Comparison of ENCODE assay signal across 10 mouse cellular contexts in the genomic region with DNA sequence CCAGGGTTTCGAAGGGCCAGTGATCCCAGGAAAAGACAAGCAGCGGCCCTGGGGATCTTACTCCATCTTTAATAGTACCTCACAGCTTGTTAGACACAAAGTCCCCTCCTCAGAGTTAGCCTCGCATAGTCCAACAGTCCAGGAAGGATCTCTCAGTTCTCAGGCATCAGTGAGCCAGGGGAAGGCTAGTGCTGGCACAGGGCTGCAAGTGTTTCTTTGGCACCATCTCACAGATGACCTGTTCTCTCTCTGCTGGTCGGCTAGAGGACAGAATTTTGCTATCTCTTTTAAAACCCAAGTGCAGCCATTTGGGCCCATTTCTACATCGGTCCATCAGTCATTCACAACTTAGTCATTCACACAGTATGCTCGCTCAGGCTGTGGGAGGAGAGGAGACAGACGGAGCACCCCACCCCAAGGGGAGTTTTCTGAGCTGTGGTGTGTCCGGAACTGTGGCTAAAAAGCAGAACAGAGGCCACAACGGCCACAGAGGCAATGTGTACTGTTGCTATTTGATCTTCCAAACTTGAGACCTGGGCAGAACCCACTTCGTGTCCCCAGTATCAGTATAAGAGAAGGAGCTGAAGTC. TPM values are rescaled to one million over a fixed set of nuclear protein-coding genes. Genes with fewer than 3 reads are reported as not detected.
DNase-seq lines count a peak whose midpoint lies in the region; ATAC-seq and TF ChIP-seq lines count a peak whose summit lies in the region.
"Had no signal": no experiment of that assay in that cellular context is flagged by ENCODE, and none has a peak within 500 bp of the region (broad histone marks: within the 10 kb centered on the region; RNA-seq: fewer than 3 reads in every experiment).

No protein-coding gene starts in this region.

- no peak for TF ChIP-seq CTCF in intestine, postnatal 0 days (IDR thresholded peaks at IDR 0.05; ENCODE audit: low read depth)
- no peak for TF ChIP-seq CTCF in stomach, postnatal 0 days (IDR thresholded peaks at IDR 0.05; ENCODE audit: low read depth)

- H3K4me3 ChIP-seq in intestine, embryonic 14.5 days (ENCODE audit: low read depth, low read length): no peak overlapping the region
- H3K4me3 ChIP-seq in intestine, postnatal 0 days (ENCODE audit: low read depth, low read length): no peak overlapping the region
- H3K4me3 ChIP-seq in midbrain, embryonic 13.5 days (replicated peaks): no peak overlapping the region
- H3K4me3 ChIP-seq in midbrain, embryonic 14.5 days (replicated peaks; ENCODE audit: low read depth, low read length): no peak overlapping the region
- H3K4me3 ChIP-seq in hindbrain, embryonic 13.5 days: no peak overlapping the region
- no peak overlapping the region for H3K4me3 ChIP-seq in stomach, postnatal 0 days (ENCODE audit: low read depth, low read length)
- no peak overlapping the region for H3K4me3 ChIP-seq in forebrain, embryonic 13.5 days

- H3K27ac ChIP-seq in intestine, embryonic 14.5 days (ENCODE audit: low read depth): peak overlapping the region; percentile 69
- H3K27ac ChIP-seq in intestine, postnatal 0 days (ENCODE audit: low read depth, low read length): no peak overlapping the region
- H3K27ac ChIP-seq in midbrain, embryonic 13.5 days: peak overlapping the region; percentile 14; the same call in 1 of the 2 replicates
- no peak overlapping the region for H3K27ac ChIP-seq in midbrain, embryonic 14.5 days (replicated peaks; ENCODE audit: low read depth, low read length)
- peak overlapping the region; percentile 40; the same call in 1 of the 2 replicates for H3K27ac ChIP-seq in hindbrain, embryonic 13.5 days
- peak overlapping the region; percentile 65; the same call in 1 of the 2 replicates for H3K27ac ChIP-seq in stomach, postnatal 0 days (replicated peaks)
- H3K27ac ChIP-seq in forebrain, embryonic 13.5 days: no peak overlapping the region

- H3K36me3 ChIP-seq in intestine, embryonic 14.5 days (ENCODE audit: control insufficient read depth, insufficient read depth, low read length): no peaks in the 10 kb centered on the region
- no peaks in the 10 kb centered on the region for H3K36me3 ChIP-seq in intestine, postnatal 0 days (ENCODE audit: control insufficient read depth, insufficient read depth)
- H3K36me3 ChIP-seq in midbrain, embryonic 13.5 days: no peaks in the 10 kb centered on the region
- H3K36me3 ChIP-seq in midbrain, embryonic 14.5 days (ENCODE audit: control insufficient read depth, insufficient read depth, low read length): no peaks in the 10 kb centered on the region
- H3K36me3 ChIP-seq in hindbrain, embryonic 13.5 days: no peaks in the 10 kb centered on the region
- H3K36me3 ChIP-seq in stomach, postnatal 0 days (ENCODE audit: control insufficient read depth, insufficient read depth, low read length): no peaks in the 10 kb centered on the region
- no peaks in the 10 kb centered on the region for H3K36me3 ChIP-seq in forebrain, embryonic 13.5 days (ENCODE audit: poor library complexity, severe bottlenecking)
- H3K36me3 ChIP-seq: G1E had no signal

- no peaks in the 10 kb centered on the region for H3K9me3 ChIP-seq in intestine, embryonic 14.5 days (ENCODE audit: control insufficient read depth, low read length)
- no peaks in the 10 kb centered on the region for H3K9me3 ChIP-seq in intestine, postnatal 0 days (ENCODE audit: control insufficient read depth)
- no peaks in the 10 kb centered on the region for H3K9me3 ChIP-seq in midbrain, embryonic 13.5 days
- no peaks in the 10 kb centered on the region for H3K9me3 ChIP-seq in midbrain, embryonic 14.5 days (ENCODE audit: control insufficient read depth, low read length)
- H3K9me3 ChIP-seq in hindbrain, embryonic 13.5 days: no peaks in the 10 kb centered on the region
- H3K9me3 ChIP-seq in stomach, postnatal 0 days (ENCODE audit: control insufficient read depth, low read length): no peaks in the 10 kb centered on the region
- H3K9me3 ChIP-seq in forebrain, embryonic 13.5 days (replicated peaks): no peaks in the 10 kb centered on the region
- H3K9me3 ChIP-seq: G1E had no signal

- no peaks in the 10 kb centered on the region for H3K27me3 ChIP-seq in intestine, embryonic 14.5 days (replicated peaks; ENCODE audit: control insufficient read depth, insufficient read depth, low read length)
- H3K27me3 ChIP-seq in intestine, postnatal 0 days (replicated peaks; ENCODE audit: control insufficient read depth, insufficient read depth, low read length): no peaks in the 10 kb centered on the region
- H3K27me3 ChIP-seq in midbrain, embryonic 13.5 days: peaks cover 9% of the 10 kb centered on the region
- no peaks in the 10 kb centered on the region for H3K27me3 ChIP-seq in midbrain, embryonic 14.5 days (ENCODE audit: control insufficient read depth, insufficient read depth, low read length)
- peaks cover 6% of the 10 kb centered on the region; the same call in 1 of the 2 replicates for H3K27me3 ChIP-seq in hindbrain, embryonic 13.5 days
- no peaks in the 10 kb centered on the region for H3K27me3 ChIP-seq in stomach, postnatal 0 days (ENCODE audit: control insufficient read depth, insufficient read depth, low read length)
- H3K27me3 ChIP-seq in forebrain, embryonic 13.5 days: peaks cover 13% of the 10 kb centered on the region

- 58% methylated on average over 10 of the region's 10 CpGs for WGBS in intestine, embryonic 14.5 days
- 63% methylated on average over 10 of the region's 10 CpGs for WGBS in intestine, postnatal 0 days
- 66% methylated on average over 10 of the region's 10 CpGs for WGBS in midbrain, embryonic 13.5 days
- 64% methylated on average over 10 of the region's 10 CpGs for WGBS in midbrain, embryonic 14.5 days
- WGBS in hindbrain, embryonic 13.5 days: 73% methylated on average over 10 of the region's 10 CpGs
- 46% methylated on average over 10 of the region's 10 CpGs for WGBS in stomach, postnatal 0 days
- WGBS in forebrain, embryonic 13.5 days: 66% methylated on average over 10 of the region's 10 CpGs

- H3K4me1 ChIP-seq in intestine, embryonic 14.5 days (replicated peaks; ENCODE audit: control insufficient read depth, insufficient read depth, low read length): peaks cover 69% of the 10 kb centered on the region
- H3K4me1 ChIP-seq in intestine, postnatal 0 days (replicated peaks; ENCODE audit: control insufficient read depth, insufficient read depth, low read length): peaks cover 22% of the 10 kb centered on the region
- H3K4me1 ChIP-seq in midbrain, embryonic 13.5 days (replicated peaks): peaks cover 55% of the 10 kb centered on the region
- peaks cover 14% of the 10 kb centered on the region for H3K4me1 ChIP-seq in midbrain, embryonic 14.5 days (ENCODE audit: control insufficient read depth, insufficient read depth, low read length)
- H3K4me1 ChIP-seq in hindbrain, embryonic 13.5 days (replicated peaks): peaks cover 53% of the 10 kb centered on the region
- H3K4me1 ChIP-seq in stomach, postnatal 0 days (replicated peaks; ENCODE audit: control insufficient read depth, insufficient read depth): peaks cover 9% of the 10 kb centered on the region
- peaks cover 50% of the 10 kb centered on the region for H3K4me1 ChIP-seq in forebrain, embryonic 13.5 days

- ATAC-seq in intestine, embryonic 14.5 days (replicated peaks; ENCODE audit: low FRiP score, low TSS enrichment, low read depth): no peak
- no peak for ATAC-seq in intestine, postnatal 0 days
- ATAC-seq in midbrain, embryonic 13.5 days: no peak
- no peak for ATAC-seq in midbrain, embryonic 14.5 days (ENCODE audit: low FRiP score, low TSS enrichment)
- ATAC-seq in hindbrain, embryonic 13.5 days (ENCODE audit: low FRiP score): no peak
- no peak for ATAC-seq in stomach, postnatal 0 days (ENCODE audit: low FRiP score, low TSS enrichment)
- ATAC-seq in forebrain, embryonic 13.5 days: no peak

- H3K9ac ChIP-seq in intestine, embryonic 14.5 days (ENCODE audit: low read length): no peak overlapping the region
- H3K9ac ChIP-seq in intestine, postnatal 0 days (ENCODE audit: low read depth, low read length): no peak overlapping the region
- no peak overlapping the region for H3K9ac ChIP-seq in midbrain, embryonic 13.5 days (replicated peaks)
- H3K9ac ChIP-seq in midbrain, embryonic 14.5 days (replicated peaks; ENCODE audit: low read length): no peak overlapping the region
- H3K9ac ChIP-seq in hindbrain, embryonic 13.5 days: no peak overlapping the region; the same call in 1 of the 2 replicates
- no peak overlapping the region for H3K9ac ChIP-seq in stomach, postnatal 0 days (ENCODE audit: low read length)
- H3K9ac ChIP-seq in forebrain, embryonic 13.5 days: no peak overlapping the region

- DNase-seq in intestine, embryonic 14.5 days (ENCODE audit: low spot score): no peak
- no peak for DNase-seq in midbrain, embryonic 14.5 days
- DNase-seq in stomach, postnatal 0 days (ENCODE audit: low spot score): no peak
- no peak for DNase-seq in frontal cortex, postnatal 14 days (ENCODE audit: low spot score in 2 of 2)
- DNase-seq: adrenal gland, postnatal 25 days had no signal

- TF ChIP-seq EP300 in stomach, postnatal 0 days (optimal IDR thresholded peaks at IDR 0.05): no peak

- peak overlapping the region; percentile 26; the same call in 1 of the 2 replicates for H3K4me2 ChIP-seq in intestine, embryonic 14.5 days (ENCODE audit: low read length)
- no peak overlapping the region for H3K4me2 ChIP-seq in intestine, postnatal 0 days (replicated peaks; ENCODE audit: low read depth)
- H3K4me2 ChIP-seq in midbrain, embryonic 13.5 days (replicated peaks): no peak overlapping the region
- H3K4me2 ChIP-seq in midbrain, embryonic 14.5 days (ENCODE audit: low read length): no peak overlapping the region
- H3K4me2 ChIP-seq in hindbrain, embryonic 13.5 days: no peak overlapping the region
- no peak overlapping the region for H3K4me2 ChIP-seq in stomach, postnatal 0 days (replicated peaks; ENCODE audit: low read depth)
- H3K4me2 ChIP-seq in forebrain, embryonic 13.5 days: no peak overlapping the region

RNA-seq across cellular contexts. Expression of a gene that starts 43.7 kb away (rescaled TPM):
- 4.5 and 5.5 TPM in 2 replicates for polyA plus RNA-seq in intestine, embryonic 14.5 days (2014; fragmentation: Nextera tagmentation; extraction: Ambion mirVana)
- polyA plus RNA-seq in intestine, postnatal 0 days (2015; fragmentation: Nextera tagmentation; extraction: Ambion mirVana): 6.0 and 7.7 TPM in 2 replicates
- 5.6 and 5.9 TPM in 2 replicates for polyA plus RNA-seq in midbrain, embryonic 13.5 days (2015; fragmentation: Nextera tagmentation; extraction: Ambion mirVana)
- 5.2 and 5.4 TPM in 2 replicates for polyA plus RNA-seq in midbrain, embryonic 14.5 days (2014; fragmentation: Nextera tagmentation; extraction: Ambion mirVana)
- 4.5 and 4.6 TPM in 2 replicates for polyA plus RNA-seq in hindbrain, embryonic 13.5 days (2015; fragmentation: Nextera tagmentation; extraction: Ambion mirVana)
- polyA plus RNA-seq in stomach, postnatal 0 days (2015; fragmentation: Nextera tagmentation; extraction: Ambion mirVana): 3.3 and 3.9 TPM in 2 replicates
- 4.5 and 5.2 TPM in 2 replicates for polyA plus RNA-seq in forebrain, embryonic 13.5 days (2015; fragmentation: Nextera tagmentation; extraction: Ambion mirVana)

Comparison
In these comparisons a context has a peak if more than half of its experiments do, and no peak if none do; other contexts are left out.
1. H3K27ac ChIP-seq: peak in intestine, embryonic 14.5 days (single experiment), midbrain, embryonic 13.5 days (single experiment), hindbrain, embryonic 13.5 days (single experiment) and stomach, postnatal 0 days (single experiment); none in intestine, postnatal 0 days (single experiment), midbrain, embryonic 14.5 days (single experiment) and forebrain, embryonic 13.5 days (single experiment).